Mouse (Mus musculus): ENCODE measurements at regions not wholly inside any gene's neighbourhood (a gene's known extent, or its start where the extent isn't known, plus 50 kb on each side); places are given as distances from the start of the nearest gene placed in this dataset.

DNA sequence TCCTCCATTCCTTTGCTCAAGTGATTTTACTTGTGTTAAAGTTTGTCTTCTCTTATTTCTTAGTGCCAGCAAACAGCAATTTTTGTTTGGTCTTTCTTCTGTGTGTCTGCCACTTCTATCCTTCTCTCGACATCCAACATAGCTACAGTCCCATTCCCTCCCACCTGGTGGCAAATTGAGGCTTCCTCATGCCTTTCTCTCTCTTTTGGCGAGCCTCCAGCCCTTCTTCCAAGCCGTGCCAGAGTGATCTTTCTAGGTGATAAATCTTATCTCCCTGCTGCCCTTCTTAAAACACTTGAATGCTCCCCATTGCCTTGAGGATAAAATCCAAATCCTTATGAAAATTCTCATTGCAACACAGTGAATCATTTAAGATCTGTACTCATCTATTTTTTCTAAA, 101.0 kb upstream of the Phactr1 start:
- DNase-seq (ENCODE audit: low read depth, low spot score) = peak; percentile 77
- TF ChIP-seq CTCF (IDR thresholded peaks at IDR 0.05) = peak; percentile 36
- ChIA-PET POLR2A (interaction anchor here (2.2 kb wide), 1 partner anchor 277 kb away, joined by 12 read pairs; the partner anchor contains the start of gene Edn1), CTCF (interaction anchor here (1.6 kb wide), 1 partner anchor 278 kb away, joined by 4 read pairs; no protein-coding TSS in a partner anchor)
- ATAC-seq = peak; percentile 15
- in situ Hi-C loops (cut with MboI; ENCODE audit: low pct_unique_long_range_greater_than_20kb) = no loop called here
- H3K27me3 ChIP-seq = no peaks in the 10 kb centered on the region

DNA sequence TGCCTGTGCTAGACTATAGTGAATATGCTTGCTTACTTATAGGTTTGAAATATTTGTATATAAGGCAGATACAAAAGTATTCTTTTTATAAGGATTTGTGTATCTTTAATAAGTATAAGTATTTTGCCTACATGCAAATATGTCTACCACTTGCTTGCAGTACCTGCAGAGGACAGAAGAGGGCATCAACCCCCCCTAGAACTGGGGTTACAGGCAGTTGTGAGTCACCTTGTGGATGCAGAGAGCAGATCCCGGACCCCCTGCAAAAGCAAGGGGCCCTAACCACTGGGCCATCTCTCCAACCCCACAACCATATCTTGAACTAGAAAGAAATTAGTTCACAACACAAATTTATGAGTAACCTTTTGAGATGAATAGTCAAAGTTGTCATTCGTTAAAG, 91.3 kb upstream of the Phactr1 start:
- in situ Hi-C loops (cut with MboI; ENCODE audit: low pct_unique_long_range_greater_than_20kb) = loop anchor here (5.0 to 10.0 kb wide), 4 partner anchors 287 to 942 kb away; partner anchors contain the start of genes Edn1 and Hivep1
- CTCF ChIA-PET = interaction anchor here (0.9 to 3.9 kb wide), 6 partner anchors 9 to 344 kb away, joined by 3 to 19 read pairs (median 8); partner anchors contain the start of gene Edn1
- TF ChIP-seq CTCF (IDR thresholded peaks at IDR 0.05) = peak; percentile 40
- DNase-seq (ENCODE audit: low read depth, low spot score) (no peak), ATAC-seq (no peak)
- no peaks in the 10 kb centered on the region for H3K27me3 ChIP-seq
- POLR2A ChIA-PET = interaction anchor here (0.5 kb wide), 1 partner anchor 294 kb away, joined by 3 read pairs; no protein-coding TSS in a partner anchor

DNA sequence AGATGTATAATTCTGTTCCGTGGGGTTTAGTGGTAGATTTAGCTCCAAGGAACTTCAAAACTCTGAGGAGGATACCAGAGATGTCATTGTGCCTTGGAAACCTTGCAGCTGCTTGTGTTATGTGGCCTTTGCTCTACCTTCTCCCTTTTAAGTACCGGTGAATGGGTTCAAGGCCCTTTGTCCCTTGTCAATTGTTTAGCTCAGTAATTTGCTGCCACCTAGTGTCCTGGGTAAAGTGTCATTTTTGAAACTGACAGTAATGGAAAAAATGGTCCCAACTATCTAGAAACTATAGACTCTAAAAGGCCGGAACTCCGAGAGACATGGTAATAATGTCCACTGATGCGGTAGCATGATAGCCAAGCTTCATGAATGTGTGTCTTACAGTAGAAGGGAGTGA, 90.8 kb upstream of the Phactr1 start:
- in situ Hi-C loops (cut with MboI; ENCODE audit: low pct_unique_long_range_greater_than_20kb) = loop anchor here (5.0 to 10.0 kb wide), 4 partner anchors 287 to 942 kb away; partner anchors contain the start of genes Edn1 and Hivep1
- CTCF ChIA-PET = interaction anchor here (0.8 to 2.9 kb wide), 6 partner anchors 9 to 345 kb away, joined by 3 to 16 read pairs (median 6); no protein-coding TSS in a partner anchor
- POLR2A ChIA-PET = no interaction called here
- H3K27me3 ChIP-seq = no peaks in the 10 kb centered on the region
- ATAC-seq = no peak
- DNase-seq (ENCODE audit: low read depth, low spot score) = no peak
- TF ChIP-seq CTCF (IDR thresholded peaks at IDR 0.05) = peak; percentile 55

DNA sequence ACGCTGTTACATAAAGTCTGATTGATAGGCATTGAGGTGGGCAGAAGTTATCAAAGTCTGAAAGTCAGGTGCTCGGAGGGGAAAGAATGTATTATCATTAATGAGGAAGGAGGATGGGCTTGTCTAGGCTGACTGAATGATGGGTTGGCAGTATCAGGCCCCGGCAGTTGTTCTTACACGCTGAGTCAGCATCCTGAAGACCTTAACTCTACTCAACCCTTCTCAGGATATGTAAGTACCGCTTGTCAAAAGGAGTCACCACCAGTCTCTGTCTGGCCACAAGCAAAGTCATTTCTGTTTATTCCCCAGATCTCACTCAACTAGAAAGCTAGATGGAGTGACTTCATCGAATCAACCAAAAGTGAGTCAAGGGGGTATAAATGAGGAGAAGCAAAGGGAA, 90.0 kb upstream of the Phactr1 start:
- in situ Hi-C loops (cut with MboI; ENCODE audit: low pct_unique_long_range_greater_than_20kb) = no loop called here
- DNase-seq (ENCODE audit: low read depth, low spot score) = no peak
- POLR2A ChIA-PET = no interaction called here
- CTCF ChIA-PET = interaction anchor here (0.8 to 2.9 kb wide), 5 partner anchors 8 to 336 kb away, joined by 3 to 16 read pairs (median 6); no protein-coding TSS in a partner anchor
- H3K27me3 ChIP-seq = no peaks in the 10 kb centered on the region
- TF ChIP-seq CTCF (IDR thresholded peaks at IDR 0.05) = no peak
- no peak for ATAC-seq

DNA sequence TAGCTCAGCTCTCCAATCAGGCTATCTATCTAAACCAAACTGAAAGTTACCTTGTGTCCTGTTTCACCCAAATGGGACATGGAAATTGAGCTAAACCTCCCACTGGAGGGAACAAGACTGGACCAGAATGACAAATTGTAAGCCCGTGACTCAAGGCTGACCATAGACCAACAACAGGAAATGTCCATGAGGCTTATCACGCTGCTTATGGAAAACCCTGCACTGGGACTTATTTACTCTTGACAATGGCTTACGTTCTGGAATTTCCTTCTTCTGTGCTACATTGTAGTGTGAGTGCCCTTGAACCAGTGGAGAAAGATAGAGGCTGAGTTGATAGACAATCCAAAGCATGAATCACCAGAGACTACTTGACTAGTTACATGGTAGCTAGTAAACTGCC, 87.5 kb upstream of the Phactr1 start:
- ChIA-PET POLR2A (no interaction called here), CTCF (no interaction called here)
- ATAC-seq (no peak), DNase-seq (ENCODE audit: low read depth, low spot score) (no peak)
- in situ Hi-C loops (cut with MboI; ENCODE audit: low pct_unique_long_range_greater_than_20kb) = no loop called here
- TF ChIP-seq CTCF (IDR thresholded peaks at IDR 0.05) = no peak
- H3K27me3 ChIP-seq = no peaks in the 10 kb centered on the region

DNA sequence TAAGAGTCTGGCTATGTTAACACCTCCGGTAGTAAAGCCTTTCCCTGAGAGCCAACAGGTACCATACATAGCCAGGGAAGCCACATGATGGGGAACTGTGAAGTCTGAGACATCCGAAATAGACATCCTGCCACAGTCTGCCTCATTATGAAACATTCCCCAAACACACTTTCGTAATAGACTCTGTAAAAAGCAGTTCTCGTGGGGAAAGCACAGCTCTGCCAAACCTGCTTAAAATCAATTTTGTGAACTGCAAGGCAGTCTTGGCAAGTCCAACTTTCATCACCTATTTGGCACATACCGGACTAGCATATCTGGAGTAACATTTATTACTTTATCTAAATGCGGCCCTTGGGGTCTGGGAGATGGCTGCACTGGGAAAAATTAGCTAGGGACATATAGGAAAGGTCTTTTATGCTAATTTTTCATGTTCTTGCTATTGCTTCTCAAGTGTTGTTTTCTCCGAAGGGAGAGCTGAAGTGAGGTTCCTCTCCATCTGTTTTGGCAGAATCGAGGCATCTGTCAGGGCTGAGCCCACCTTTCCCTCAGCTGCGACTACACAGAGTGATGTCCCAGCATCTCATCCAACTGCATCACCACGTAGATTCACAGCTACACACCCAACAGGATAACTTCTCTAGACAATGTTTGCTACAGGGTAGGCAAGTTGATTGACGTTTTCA, 86.8 kb upstream of the Phactr1 start:
- H3K27me3 ChIP-seq = no peaks in the 10 kb centered on the region
- ATAC-seq (no peak), DNase-seq (ENCODE audit: low read depth, low spot score) (no peak)
- TF ChIP-seq CTCF (IDR thresholded peaks at IDR 0.05) = no peak
- in situ Hi-C loops (cut with MboI; ENCODE audit: low pct_unique_long_range_greater_than_20kb) = no loop called here
- ChIA-PET POLR2A (no interaction called here), CTCF (no interaction called here)

DNA sequence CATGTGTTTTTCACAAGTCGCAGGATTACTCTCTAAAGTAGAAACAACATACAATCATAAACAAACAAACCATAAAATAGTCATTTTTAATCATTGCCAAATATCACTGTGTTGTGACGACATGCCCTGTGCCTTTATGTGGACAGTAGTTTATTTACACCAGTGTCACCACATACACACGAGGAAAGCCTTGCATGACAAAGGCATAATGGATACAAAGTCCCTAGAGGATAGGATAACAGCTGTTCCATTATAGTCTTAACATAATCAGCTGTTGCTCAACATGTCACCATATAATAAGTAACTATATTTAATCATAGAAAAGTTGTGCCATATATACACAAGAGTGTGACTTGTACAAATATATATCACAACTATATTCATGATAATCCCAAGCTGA, 85.2 kb upstream of the Phactr1 start:
- ATAC-seq (no peak), DNase-seq (ENCODE audit: low read depth, low spot score) (no peak)
- in situ Hi-C loops (cut with MboI; ENCODE audit: low pct_unique_long_range_greater_than_20kb) = no loop called here
- ChIA-PET CTCF (no interaction called here), POLR2A (no interaction called here)
- H3K27me3 ChIP-seq = no peaks in the 10 kb centered on the region
- no peak for TF ChIP-seq CTCF (IDR thresholded peaks at IDR 0.05)

DNA sequence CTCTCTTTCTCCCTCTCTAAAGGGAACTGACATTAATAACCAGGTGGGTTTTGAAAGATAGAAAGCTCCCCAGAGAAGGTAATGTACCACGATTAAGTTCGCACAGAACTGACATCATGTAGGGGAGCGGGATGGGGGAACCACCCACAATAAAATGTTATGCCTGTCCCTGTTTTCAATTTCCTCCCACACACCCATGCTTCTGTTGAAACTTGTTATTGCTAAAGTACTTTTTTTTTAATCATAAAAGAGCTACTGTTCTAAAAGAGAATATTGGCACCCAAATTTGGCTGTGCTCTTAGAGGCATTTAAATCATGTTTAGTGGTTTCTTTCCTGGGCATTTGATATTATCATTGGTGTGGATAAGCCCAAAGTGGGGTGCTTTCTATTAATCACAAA, 82.6 kb upstream of the Phactr1 start:
- no peak for DNase-seq (ENCODE audit: low read depth, low spot score)
- ChIA-PET CTCF (interaction anchor here (1.0 to 2.3 kb wide), 2 partner anchors 8 to 23 kb away, joined by 3 to 7 read pairs; no protein-coding TSS in a partner anchor), POLR2A (interaction anchor here (0.6 kb wide), 2 partner anchors 63 to 181 kb away, joined by 3 to 5 read pairs; no protein-coding TSS in a partner anchor)
- in situ Hi-C loops (cut with MboI; ENCODE audit: low pct_unique_long_range_greater_than_20kb) = no loop called here
- TF ChIP-seq CTCF (IDR thresholded peaks at IDR 0.05) = no peak
- ATAC-seq = no peak
- H3K27me3 ChIP-seq = no peaks in the 10 kb centered on the region

DNA sequence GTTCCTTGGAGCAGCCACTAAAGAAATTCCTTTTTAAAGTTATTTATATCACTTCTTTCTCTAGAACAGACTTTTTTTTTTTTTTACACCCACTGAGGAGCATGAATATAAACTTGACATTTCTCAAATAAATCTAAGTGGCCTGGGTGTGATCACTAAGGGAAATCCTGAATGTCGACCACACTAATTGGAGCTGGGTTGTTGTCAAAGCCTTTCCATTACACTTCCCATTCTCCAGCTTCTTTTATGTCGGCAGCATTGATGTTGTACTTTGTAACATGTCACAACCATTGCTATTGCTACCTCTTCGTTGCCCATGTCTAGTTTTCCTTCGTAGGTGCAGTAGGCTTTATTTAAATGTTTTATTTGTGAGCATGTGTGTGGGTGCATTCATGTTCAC, 77.1 kb upstream of the Phactr1 start:
- POLR2A ChIA-PET = no interaction called here
- H3K27me3 ChIP-seq = no peaks in the 10 kb centered on the region
- TF ChIP-seq CTCF (IDR thresholded peaks at IDR 0.05) = no peak
- ATAC-seq (no peak), DNase-seq (ENCODE audit: low read depth, low spot score) (no peak)
- CTCF ChIA-PET = no interaction called here
- in situ Hi-C loops (cut with MboI; ENCODE audit: low pct_unique_long_range_greater_than_20kb) = no loop called here

DNA sequence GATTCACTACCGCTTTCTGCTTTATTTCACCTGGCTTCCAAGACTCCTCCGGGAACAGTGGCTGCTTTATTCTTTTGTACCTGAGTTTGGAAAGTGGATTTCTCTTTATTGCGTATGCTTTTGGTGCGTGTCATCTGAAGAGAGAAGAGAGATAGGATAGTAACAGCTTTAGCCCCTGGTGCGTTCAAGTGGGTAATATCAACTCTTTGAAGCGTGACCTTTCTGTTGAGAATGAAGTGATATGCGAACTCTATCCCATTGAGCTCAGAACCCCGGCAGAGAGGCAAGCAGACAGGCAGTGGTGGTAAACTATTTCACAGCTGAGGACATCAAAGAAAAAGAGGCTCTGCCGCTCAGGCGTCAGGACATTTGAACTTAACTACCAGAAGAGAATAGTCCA, 72.7 kb upstream of the Phactr1 start:
- in situ Hi-C loops (cut with MboI; ENCODE audit: low pct_unique_long_range_greater_than_20kb) = no loop called here
- DNase-seq (ENCODE audit: low read depth, low spot score) = no peak
- TF ChIP-seq CTCF (IDR thresholded peaks at IDR 0.05) = no peak
- CTCF ChIA-PET = no interaction called here
- POLR2A ChIA-PET = no interaction called here
- H3K27me3 ChIP-seq = no peaks in the 10 kb centered on the region
- ATAC-seq = no peak

DNA sequence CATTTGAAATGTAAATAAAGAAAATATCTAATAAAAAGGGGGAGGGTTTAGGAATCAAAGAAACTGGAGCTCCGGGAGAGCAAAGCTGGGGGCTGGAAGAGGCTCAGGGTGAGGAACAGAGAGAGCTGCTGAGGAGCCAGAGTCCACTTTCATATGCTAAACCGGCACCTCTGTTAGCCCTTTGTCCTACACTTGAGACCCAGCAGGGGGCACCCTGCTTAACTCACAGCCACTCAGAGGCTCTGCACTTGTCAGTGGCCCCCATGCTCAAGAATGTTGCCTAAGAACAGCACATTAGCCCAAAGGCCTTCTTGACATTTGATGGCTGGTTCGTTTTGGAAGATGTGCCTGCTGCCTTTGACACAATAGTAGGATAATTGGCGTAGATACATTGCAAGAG, 71.5 kb upstream of the Phactr1 start:
- no peak for ATAC-seq
- ChIA-PET CTCF (no interaction called here), POLR2A (no interaction called here)
- in situ Hi-C loops (cut with MboI; ENCODE audit: low pct_unique_long_range_greater_than_20kb) = no loop called here
- no peaks in the 10 kb centered on the region for H3K27me3 ChIP-seq
- peak; percentile 18 for TF ChIP-seq CTCF (IDR thresholded peaks at IDR 0.05)
- no peak for DNase-seq (ENCODE audit: low read depth, low spot score)
